Mouse (Mus musculus) c-Kit-negative CD71-positive TER-119-positive erythroid progenitor cells, embryonic 14.5 days (primary cell): ENCODE data around the gene Ntng2.

ENCODE experiments used
- DNase-seq: peaks from one replicate; pipeline ENCODE4 v3.0.0-alpha.2; 2013; ENCODE audit warnings: low read depth, low spot score

Ntng2 gene

DNA sequence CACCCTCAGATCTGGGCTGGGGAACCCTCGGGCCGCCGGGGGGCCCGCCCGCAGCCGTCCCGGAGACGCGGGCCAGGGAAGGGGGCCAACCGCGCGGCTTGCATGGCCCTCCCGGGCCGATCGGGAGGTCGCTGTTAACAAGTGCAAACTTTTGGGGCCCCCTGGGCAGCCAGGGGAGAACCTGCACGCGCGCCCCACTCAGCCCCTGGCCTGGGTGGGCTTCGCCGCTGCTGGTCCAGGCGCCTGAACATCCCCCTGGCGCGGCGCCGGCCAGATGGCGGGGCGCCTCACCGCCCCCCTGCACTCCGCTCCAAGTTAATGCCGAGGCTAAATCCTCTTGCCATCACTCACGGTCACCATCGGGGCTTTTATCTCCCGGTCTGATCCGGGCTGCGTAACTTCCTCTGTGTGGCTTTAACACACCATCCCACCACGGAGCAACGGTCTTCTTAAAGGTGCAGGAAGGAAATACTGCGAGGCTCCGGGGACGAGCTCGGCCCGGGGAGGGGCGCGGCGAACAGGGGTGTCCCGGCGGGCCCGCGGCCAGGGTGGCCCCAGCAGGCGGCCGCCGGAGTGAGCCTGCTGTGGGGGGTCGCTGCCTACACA lies at the start of gene Ntng2:
Gene Ntng2, minus strand, starts transcription at position 407 of the 606 bp plus-strand sequence.
- no peak for DNase-seq

DNA sequence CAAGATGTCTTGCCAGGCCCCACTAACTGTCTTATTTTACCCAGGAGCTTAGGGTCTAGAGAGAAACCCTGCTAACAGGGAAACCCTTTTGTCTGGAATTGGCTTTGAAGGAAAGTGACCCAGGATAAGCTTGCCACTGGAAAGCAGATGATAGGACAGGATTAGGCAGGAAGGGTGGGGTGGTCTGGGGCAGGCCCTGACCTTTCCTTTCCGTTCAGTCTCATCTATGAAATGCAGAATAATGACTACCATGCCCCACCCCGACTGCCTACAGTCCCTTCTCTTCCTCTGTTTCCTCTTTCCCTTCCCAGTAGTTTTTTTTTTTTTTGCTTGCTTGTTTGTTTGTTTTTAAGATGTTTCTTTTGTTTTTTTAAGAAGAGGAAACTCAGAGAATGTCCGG lies 42.8 kb upstream of the Ntng2 start:
- DNase-seq = no peak

DNA sequence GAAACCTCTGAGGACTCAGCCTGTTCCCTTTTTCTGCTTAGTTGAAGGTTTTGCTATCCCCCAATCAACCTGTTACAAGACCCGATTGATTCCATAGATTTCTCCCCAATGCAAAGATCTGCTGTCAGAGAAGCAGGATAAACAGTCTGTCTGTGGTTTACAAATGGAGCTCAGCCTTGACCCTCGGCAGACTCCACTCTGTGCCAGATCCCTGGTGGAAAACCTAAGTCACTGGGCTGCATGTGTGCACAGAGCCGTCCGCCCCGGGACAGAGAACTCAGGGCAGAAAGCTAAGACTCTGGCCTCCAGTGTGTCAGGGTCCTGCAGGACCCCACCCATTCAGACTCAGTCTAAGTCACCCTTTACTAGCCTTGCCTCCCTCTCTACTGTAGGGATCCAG lies 34.8 kb upstream of the Ntng2 start:
- DNase-seq = no peak

DNA sequence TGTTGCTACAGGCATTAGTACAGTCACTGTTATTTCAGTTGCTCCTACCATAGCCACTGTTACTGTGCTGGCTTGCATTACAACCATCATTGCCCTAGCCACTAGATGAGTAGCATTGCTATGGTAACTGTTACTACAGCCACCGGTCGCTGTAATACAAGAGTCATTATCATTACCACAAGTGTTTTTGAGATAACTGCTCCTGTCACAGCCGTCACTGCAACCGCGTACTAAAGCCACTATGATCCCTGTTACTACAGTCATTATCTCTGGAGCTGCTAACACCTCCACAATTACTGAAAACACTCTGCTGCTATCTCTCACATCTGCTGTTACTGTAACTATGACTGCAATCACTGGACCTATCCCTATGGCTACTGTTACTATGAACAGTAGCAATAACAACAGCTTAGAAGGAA lies 24.9 kb upstream of the Ntng2 start:
- no peak for DNase-seq

GRCm38 (mm10) chr2:29271803-29272518 lies 19.2 kb upstream of the Ntng2 start:
- DNase-seq = no peak

GRCm38 (mm10) chr2:29271098-29271497 lies 18.3 kb upstream of the Ntng2 start:
- DNase-seq = no peak

DNA sequence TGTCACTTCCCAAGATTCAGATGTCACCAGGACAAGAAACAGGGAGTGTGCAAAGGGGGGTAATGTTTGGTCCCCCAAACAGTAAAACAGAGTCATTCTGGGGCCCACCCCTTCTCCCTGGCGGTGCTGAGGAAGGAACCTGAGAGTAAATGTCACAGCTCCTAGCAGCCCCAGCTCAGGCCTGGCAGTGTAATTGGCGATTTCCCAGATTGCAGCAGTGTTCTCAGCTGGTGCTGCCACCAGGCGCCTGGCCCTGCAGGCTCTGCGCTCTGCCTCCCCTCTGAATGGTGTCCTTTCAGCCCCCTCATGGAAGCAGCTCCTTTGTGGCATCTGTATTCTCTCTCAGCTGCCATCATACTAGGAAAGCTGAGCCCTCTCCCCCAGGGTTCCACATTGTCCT lies 14.0 kb upstream of the Ntng2 start:
- no peak for DNase-seq

GRCm38 (mm10) chr2:29262436-29262915 lies 9.7 kb upstream of the Ntng2 start:
- no peak for DNase-seq

DNA sequence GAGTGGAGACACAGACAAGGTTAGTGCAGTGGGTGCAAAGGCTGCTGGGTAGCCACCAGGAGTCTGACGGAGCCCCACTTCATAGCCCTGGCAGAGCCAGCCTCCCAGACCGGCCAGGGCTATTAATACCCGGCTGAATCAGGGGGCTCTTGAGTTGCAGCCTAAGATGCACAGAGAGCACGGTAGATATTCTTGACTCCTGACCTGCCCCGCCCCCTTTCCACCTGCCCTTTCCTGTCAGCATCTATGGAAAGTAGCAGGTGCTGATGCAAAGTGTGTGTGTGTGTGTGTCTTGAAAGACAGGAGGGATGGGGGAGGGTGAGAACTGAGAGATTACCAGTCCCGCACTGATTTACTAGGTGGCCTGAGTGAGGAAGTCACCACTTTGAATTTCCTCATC lies 8.3 kb upstream of the Ntng2 start:
- no peak for DNase-seq

DNA sequence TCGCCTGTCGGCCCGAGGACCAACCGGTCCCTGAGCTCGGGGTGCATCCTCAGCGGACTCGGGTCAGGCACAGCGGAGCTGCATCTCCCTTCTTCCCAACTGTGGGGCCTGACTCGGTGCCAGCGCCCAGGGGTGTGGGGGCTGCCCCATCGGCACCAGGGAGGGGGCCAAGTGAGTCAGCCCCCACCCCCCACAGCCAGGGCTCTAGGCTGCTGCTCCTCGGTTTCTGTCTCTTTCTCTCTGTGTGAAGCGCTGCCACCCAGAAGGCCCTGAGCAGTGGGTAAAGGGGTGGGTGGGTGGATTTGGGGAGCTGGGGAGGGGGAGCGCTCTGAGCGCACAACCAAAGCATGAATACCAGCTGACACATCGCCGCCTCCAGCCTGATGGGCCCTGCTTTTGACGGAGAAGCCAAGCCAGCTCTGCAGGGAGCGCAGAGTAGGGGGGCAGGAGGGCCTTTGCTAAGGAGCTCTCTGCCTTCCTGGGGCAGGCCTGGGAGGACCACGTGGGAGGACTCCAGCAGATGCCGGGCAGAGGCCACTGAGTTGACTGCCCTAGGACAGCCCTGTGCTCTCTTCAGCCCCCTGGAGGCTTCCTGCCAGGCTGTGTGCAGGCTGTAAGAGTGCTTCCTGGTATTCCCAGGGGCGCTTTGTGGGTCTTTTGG lies 530 bp upstream of the Ntng2 start:
- DNase-seq = no peak

DNA sequence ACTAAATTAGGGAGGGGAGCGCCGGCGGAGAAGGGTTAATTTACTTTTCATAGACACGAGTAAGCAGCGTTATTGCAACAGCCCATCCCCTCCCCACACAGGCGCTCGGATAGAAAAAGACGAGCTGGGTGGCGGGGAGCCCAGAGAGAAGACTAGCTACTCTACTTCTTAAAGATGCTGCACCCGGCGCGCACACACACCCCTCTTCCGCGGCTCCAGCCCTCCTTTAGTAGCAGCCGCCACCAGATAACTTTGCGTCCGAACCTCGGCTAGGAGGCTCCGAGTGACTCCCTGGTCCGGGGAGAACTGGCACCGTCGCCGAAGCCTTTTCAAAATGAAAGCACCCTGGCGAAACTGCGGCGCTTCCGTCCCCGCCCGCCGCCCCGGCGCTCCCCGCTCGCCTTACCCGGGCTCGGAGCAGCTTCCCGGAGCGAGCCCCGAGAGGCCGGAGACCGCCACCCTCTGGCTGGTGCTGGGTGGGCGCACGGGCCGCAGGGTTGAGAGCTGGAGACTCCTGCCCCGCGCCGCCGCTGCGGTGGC lies 676 bp downstream of the Ntng2 start:
- DNase-seq = no peak

DNA sequence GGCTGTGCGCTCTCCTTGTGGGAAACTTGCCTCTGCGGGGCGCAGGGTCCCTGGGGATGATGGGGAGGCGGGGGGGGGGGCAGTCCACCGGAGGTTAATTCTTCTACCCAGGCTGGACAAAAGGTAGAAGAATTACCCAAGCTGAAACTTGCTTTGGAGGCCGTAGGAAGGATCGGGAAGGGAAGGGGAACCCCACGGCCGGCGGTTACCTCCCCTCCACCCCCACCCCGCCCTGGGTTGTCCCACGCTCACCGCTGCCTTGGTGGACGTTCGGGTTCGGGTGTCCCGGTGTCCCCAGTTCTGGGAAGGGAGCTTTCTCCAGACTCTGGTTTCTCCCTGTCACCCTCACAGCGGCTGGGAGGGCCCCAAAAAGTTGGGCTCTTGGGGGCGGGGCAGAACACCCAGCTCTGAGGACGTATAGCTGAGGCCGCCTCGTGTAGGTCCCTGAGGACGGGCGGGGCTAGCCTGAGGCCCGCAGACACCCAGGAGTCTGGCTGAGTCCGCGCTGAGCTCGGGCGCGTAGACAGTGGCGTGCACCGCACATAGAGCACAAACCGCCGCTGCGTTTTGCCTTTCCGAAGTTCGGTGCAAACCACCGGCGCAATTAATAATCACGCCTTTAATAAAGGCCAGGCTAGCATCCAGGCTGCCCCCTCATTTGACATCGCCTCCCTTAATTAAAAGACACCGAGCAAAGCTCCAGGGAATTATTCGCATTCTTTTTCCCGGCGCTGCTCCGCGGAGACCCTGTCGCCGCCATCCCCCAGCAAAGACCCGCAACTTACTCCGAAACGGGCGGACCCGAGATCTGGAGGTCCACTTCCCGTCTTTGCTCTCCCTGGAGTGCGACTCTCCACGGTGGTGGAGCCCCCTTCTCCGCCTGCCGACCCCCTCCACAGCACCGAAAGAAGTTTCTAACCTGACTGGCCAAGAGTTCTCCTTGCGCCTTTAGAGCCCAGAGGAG lies 1.4 kb downstream of the Ntng2 start:
- no peak for DNase-seq

DNA sequence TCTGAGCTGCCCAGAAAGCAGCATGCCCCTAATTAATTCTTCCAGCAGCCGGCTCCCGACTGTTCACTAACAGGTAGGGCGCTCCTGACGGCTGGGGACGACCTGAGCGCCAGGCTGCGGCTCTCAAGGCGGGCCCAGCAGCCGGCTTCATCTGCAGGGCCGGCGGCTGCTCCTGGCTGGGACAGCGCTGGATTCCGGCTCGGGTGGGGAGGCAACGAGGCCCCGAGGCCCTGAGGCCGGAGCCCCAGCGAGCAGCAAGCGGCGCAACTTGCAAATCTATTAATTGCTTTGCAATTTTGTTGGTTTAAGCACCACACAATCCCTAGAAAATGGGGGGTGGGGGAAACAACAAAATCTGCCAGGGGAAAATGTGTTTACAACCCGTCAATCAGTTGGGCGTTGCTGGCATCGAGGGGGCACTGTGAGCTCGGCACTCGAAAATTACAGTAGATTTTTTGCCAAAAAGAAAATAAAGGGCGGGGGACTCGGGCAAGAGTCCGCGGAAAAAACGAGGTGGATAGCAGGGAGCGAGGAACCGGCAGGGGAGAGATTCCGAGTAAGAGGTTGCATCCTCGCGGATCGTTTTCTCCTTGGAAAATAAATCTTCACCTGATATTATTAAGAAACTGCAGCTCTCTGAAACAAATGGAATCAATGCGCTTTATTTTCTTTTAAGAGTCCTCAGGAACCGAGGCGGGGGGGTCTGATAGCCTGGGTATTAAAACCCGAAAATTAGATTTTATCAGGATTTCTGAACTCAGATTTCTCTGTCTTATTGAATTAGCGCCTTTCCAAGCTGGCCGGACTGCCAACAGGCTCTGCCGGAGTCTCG lies 2.3 kb downstream of the Ntng2 start:
- DNase-seq = no peak

- no peak for DNase-seq
Measured at GRCm38 (mm10) chr2:29249852-29250251, 3.0 kb downstream of the Ntng2 start.

GRCm38 (mm10) chr2:29248551-29248950 lies 4.3 kb downstream of the Ntng2 start:
- no peak for DNase-seq

DNA sequence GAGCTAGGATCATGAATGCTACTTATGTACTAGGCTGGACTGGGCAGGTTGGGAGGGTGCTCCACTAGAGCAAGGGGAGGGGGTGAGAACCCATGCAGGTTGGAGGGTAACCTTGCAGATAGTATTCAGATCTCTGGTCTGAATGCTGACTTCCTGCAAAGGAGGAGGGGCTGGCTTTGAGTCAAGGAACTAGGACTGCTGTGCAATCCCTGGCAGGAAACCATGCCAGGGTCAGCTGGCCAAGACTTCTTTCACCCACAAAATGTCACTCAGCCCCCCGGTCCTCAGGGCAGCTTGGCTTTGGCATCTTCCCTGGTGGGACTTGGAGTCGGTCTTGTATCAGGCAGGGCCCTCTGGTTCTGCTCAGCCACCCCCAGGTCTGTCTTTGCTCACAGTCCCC lies 5.4 kb downstream of the Ntng2 start:
- DNase-seq = no peak

DNA sequence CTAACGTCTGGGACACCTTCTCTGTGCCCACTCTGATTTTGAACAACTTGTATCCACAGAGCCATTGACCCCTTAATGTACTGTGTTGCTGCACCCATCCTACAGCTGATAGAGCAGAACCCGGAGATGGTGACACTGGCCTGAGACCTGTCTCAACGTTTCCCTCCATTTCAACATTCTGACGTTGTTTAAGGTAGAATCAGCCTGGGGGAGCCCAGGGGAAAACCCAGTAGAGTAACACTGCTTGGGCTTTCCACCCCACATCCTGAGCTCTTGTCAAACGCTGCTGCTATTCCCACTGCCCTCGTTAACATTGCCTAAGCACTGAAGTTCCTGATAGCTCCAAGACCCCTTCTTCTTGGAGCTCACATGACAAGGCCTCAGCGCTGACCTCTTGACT lies 5.9 kb downstream of the Ntng2 start:
- DNase-seq = no peak

DNA sequence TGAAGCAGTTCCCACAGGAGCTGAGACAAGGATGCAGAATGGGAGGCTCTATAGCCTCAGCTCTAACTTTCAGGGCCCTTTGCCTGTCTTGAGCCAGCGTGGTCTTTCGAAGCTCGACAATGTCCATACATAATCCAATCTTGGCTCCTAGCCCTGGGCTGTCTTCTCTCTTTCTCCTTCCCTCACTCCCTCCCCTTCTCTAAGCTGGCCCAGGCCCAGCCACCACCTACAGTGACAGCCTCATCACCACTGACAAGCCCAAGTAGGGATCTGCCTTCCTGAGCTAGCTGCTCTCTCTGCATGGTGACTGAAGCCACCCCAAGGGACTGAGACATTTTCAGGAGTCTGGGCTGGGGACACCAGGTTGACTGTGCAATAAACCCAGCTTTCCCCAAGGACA lies 6.5 kb downstream of the Ntng2 start:
- DNase-seq = no peak

DNA sequence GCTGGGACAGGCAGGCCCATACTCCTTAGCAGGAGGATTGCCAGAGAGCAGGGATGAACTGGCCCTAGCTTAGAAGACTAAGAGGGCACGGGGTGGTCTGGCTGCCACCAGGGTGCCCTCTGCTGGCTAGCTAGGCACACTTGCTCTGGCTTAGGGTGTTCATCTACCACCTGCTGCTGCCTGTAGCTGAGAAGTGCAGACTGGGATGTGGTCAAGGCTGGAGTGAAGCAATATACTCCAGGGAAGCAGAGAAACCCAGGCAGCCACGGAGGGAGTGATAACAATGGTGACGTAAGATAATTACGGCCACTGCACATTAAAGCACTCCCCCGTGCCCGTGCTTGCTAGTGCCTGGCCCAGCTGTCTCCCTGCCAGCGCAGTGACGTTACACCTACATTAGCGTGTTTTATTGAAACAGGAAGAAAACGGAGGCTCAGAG lies 7.4 kb downstream of the Ntng2 start:
- no peak for DNase-seq

GRCm38 (mm10) chr2:29239329-29239728 lies 13.5 kb downstream of the Ntng2 start:
- no peak for DNase-seq
